19 mouse cellular contexts compared by ENCODE assay signal in the genomic region with DNA sequence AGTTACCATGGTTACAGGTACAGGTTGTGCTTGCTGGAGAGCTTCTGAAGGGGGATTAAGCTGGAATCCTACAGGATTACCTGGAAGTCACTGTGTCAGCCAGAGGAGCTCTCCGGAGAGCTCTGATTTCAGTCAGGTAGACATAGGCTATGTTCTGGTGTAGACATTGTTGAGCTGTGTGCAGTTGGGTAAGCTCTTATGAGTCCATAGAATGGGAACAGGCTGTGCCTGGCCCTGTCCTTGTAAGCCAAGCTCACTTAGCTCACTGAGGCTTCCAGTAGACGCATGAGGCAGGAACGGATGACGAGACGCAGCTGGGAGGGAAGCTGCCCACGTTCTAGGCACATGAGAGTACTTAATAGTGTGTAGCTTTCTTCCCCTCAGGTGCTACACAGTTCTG. TPM values are rescaled to one million over a fixed set of nuclear protein-coding genes. Genes with fewer than 3 reads are reported as not detected.
DNase-seq lines count a peak whose midpoint lies in the region; ATAC-seq lines count a peak whose summit lies in the region.
"Had no signal": no experiment of that assay in that cellular context is flagged by ENCODE, and none has a peak within 500 bp of the region (broad histone marks: within the 10 kb centered on the region; RNA-seq: fewer than 3 reads in every experiment).

No protein-coding gene starts in this region.

- WGBS in hindbrain, embryonic 13.5 days, result 86% methylated on average over 6 of the region's 6 CpGs
- WGBS in hindbrain, embryonic 11.5 days, result 82% methylated on average over 6 of the region's 6 CpGs
- WGBS in midbrain, embryonic 15.5 days, result 76% methylated on average over 6 of the region's 6 CpGs
- 68% methylated on average over 6 of the region's 6 CpGs for WGBS in midbrain, embryonic 11.5 days
- 60% methylated on average over 6 of the region's 6 CpGs for WGBS in embryonic facial prominence, embryonic 14.5 days
- WGBS in stomach, embryonic 16.5 days, result 49% methylated on average over 6 of the region's 6 CpGs

- no peak for ATAC-seq in hindbrain, embryonic 13.5 days (ENCODE audit: low FRiP score)
- no peak for ATAC-seq in hindbrain, embryonic 11.5 days (ENCODE audit: low FRiP score)
- ATAC-seq in midbrain, embryonic 15.5 days (replicated peaks), result peak; percentile 10; the same call in 1 of the 2 replicates
- no peak for ATAC-seq in midbrain, embryonic 11.5 days (ENCODE audit: low FRiP score)
- ATAC-seq in embryonic facial prominence, embryonic 14.5 days (ENCODE audit: low read depth), result peak; percentile 38; the same call in 1 of the 2 replicates
- ATAC-seq in stomach, embryonic 16.5 days (ENCODE audit: insufficient read depth, low FRiP score), result no peak
- ATAC-seq: forebrain, embryonic 15.5 days had no signal

- no peak for DNase-seq in hindbrain, embryonic 11.5 days (ENCODE audit: low spot score)
- DNase-seq in midbrain, embryonic 11.5 days (ENCODE audit: low spot score, missing footprints), result no peak
- no peak for DNase-seq in embryonic facial prominence, embryonic 14.5 days (ENCODE audit: low spot score)
- no peak for DNase-seq in spleen, postnatal 10 days (ENCODE audit: low spot score in 2 of 2)
- DNase-seq in adrenal gland, adult 2 months, result no peak
- DNase-seq: cerebellum, adult 2 months; liver; lung, adult 18-20 months; thymus, adult 18-20 months had no signal

- H3K4me3 ChIP-seq in hindbrain, embryonic 13.5 days, result no peak overlapping the region
- H3K4me3 ChIP-seq in hindbrain, embryonic 11.5 days (ENCODE audit: low read depth, low read length), result no peak overlapping the region
- H3K4me3 ChIP-seq in midbrain, embryonic 15.5 days, result no peak overlapping the region
- no peak overlapping the region for H3K4me3 ChIP-seq in midbrain, embryonic 11.5 days (ENCODE audit: low read depth, low read length)
- H3K4me3 ChIP-seq in embryonic facial prominence, embryonic 14.5 days (ENCODE audit: low read depth, low read length), result no peak overlapping the region
- H3K4me3 ChIP-seq in stomach, embryonic 16.5 days (replicated peaks; ENCODE audit: low read length), result no peak overlapping the region
- H3K4me3 ChIP-seq: forebrain, embryonic 15.5 days; heart, embryonic 12.5 days; kidney, embryonic 15.5 days; megakaryocyte, embryonic 14.5 days had no signal

- H3K4me1 ChIP-seq in hindbrain, embryonic 13.5 days (replicated peaks), result peaks cover 43% of the 10 kb centered on the region
- H3K4me1 ChIP-seq in hindbrain, embryonic 11.5 days (replicated peaks; ENCODE audit: control insufficient read depth, insufficient read depth, low read length), result no peaks in the 10 kb centered on the region
- peaks cover 32% of the 10 kb centered on the region for H3K4me1 ChIP-seq in midbrain, embryonic 15.5 days
- peaks cover 12% of the 10 kb centered on the region for H3K4me1 ChIP-seq in midbrain, embryonic 11.5 days (ENCODE audit: control insufficient read depth, insufficient read depth, low read length)
- peaks cover 32% of the 10 kb centered on the region for H3K4me1 ChIP-seq in embryonic facial prominence, embryonic 14.5 days (ENCODE audit: control insufficient read depth, insufficient read depth, low read length)
- H3K4me1 ChIP-seq in stomach, embryonic 16.5 days (ENCODE audit: control insufficient read depth, insufficient read depth, low read length), result peaks cover 32% of the 10 kb centered on the region

- no peak overlapping the region for H3K27ac ChIP-seq in hindbrain, embryonic 13.5 days
- H3K27ac ChIP-seq in hindbrain, embryonic 11.5 days (ENCODE audit: low read depth, low read length), result no peak overlapping the region
- no peak overlapping the region for H3K27ac ChIP-seq in midbrain, embryonic 15.5 days
- no peak overlapping the region for H3K27ac ChIP-seq in midbrain, embryonic 11.5 days (ENCODE audit: low read depth, low read length)
- H3K27ac ChIP-seq in embryonic facial prominence, embryonic 14.5 days (replicated peaks; ENCODE audit: low read depth, low read length), result no peak overlapping the region
- no peak overlapping the region for H3K27ac ChIP-seq in stomach, embryonic 16.5 days (ENCODE audit: low read length)
- H3K27ac ChIP-seq: forebrain, embryonic 15.5 days; hindbrain, embryonic 14.5 days; kidney, embryonic 15.5 days had no signal

- H3K36me3 ChIP-seq in hindbrain, embryonic 13.5 days, result peaks cover 35% of the 10 kb centered on the region
- H3K36me3 ChIP-seq in hindbrain, embryonic 11.5 days (ENCODE audit: control insufficient read depth, insufficient read depth, low read length), result 0 out of 2 replicates have a peak, but pooled peaks cover 5% of the 10 kb centered on the region
- H3K36me3 ChIP-seq in midbrain, embryonic 15.5 days (replicated peaks), result peaks cover 13% of the 10 kb centered on the region
- peaks cover 8% of the 10 kb centered on the region for H3K36me3 ChIP-seq in midbrain, embryonic 11.5 days (ENCODE audit: control insufficient read depth, insufficient read depth, low read length)
- peaks cover 53% of the 10 kb centered on the region for H3K36me3 ChIP-seq in embryonic facial prominence, embryonic 14.5 days (ENCODE audit: control insufficient read depth, insufficient read depth, low read length)
- peaks cover 15% of the 10 kb centered on the region; the same call in 1 of the 2 replicates for H3K36me3 ChIP-seq in stomach, embryonic 16.5 days (ENCODE audit: control insufficient read depth, insufficient read depth, low read length)

- H3K4me2 ChIP-seq in hindbrain, embryonic 13.5 days, result no peak overlapping the region
- H3K4me2 ChIP-seq in hindbrain, embryonic 11.5 days (replicated peaks; ENCODE audit: low read depth, low read length), result no peak overlapping the region
- no peak overlapping the region for H3K4me2 ChIP-seq in midbrain, embryonic 15.5 days
- H3K4me2 ChIP-seq in midbrain, embryonic 11.5 days, result no peak overlapping the region
- no peak overlapping the region for H3K4me2 ChIP-seq in embryonic facial prominence, embryonic 14.5 days (ENCODE audit: low read depth, low read length)
- H3K4me2 ChIP-seq in stomach, embryonic 16.5 days (ENCODE audit: low read depth, low read length), result no peak overlapping the region
- H3K4me2 ChIP-seq: forebrain, embryonic 15.5 days; heart, embryonic 12.5 days; hindbrain, embryonic 14.5 days; kidney, embryonic 15.5 days had no signal

- H3K27me3 ChIP-seq in hindbrain, embryonic 13.5 days, result no peaks in the 10 kb centered on the region
- no peaks in the 10 kb centered on the region for H3K27me3 ChIP-seq in hindbrain, embryonic 11.5 days (ENCODE audit: control insufficient read depth, insufficient read depth, low read length)
- H3K27me3 ChIP-seq in midbrain, embryonic 15.5 days (replicated peaks), result no peaks in the 10 kb centered on the region
- H3K27me3 ChIP-seq in midbrain, embryonic 11.5 days (ENCODE audit: control insufficient read depth, insufficient read depth, low read length), result no peaks in the 10 kb centered on the region
- H3K27me3 ChIP-seq in embryonic facial prominence, embryonic 14.5 days (replicated peaks; ENCODE audit: control insufficient read depth, insufficient read depth, low read length), result no peaks in the 10 kb centered on the region
- no peaks in the 10 kb centered on the region for H3K27me3 ChIP-seq in stomach, embryonic 16.5 days (ENCODE audit: control insufficient read depth, insufficient read depth, low read length)
- H3K27me3 ChIP-seq: forebrain, embryonic 15.5 days; heart, embryonic 12.5 days; kidney, embryonic 15.5 days had no signal

- H3K9me3 ChIP-seq in hindbrain, embryonic 13.5 days, result no peaks in the 10 kb centered on the region
- no peaks in the 10 kb centered on the region for H3K9me3 ChIP-seq in hindbrain, embryonic 11.5 days (ENCODE audit: control insufficient read depth, low read length)
- H3K9me3 ChIP-seq in midbrain, embryonic 15.5 days, result no peaks in the 10 kb centered on the region
- no peaks in the 10 kb centered on the region for H3K9me3 ChIP-seq in midbrain, embryonic 11.5 days (ENCODE audit: control insufficient read depth, low read length)
- H3K9me3 ChIP-seq in embryonic facial prominence, embryonic 14.5 days (ENCODE audit: control insufficient read depth, low read length), result no peaks in the 10 kb centered on the region
- H3K9me3 ChIP-seq in stomach, embryonic 16.5 days (replicated peaks; ENCODE audit: control insufficient read depth, low read length), result no peaks in the 10 kb centered on the region
- H3K9me3 ChIP-seq: forebrain, embryonic 15.5 days; heart, embryonic 12.5 days; kidney, embryonic 15.5 days; megakaryocyte, embryonic 14.5 days had no signal

- peak overlapping the region; percentile 24; the same call in 1 of the 2 replicates for H3K9ac ChIP-seq in hindbrain, embryonic 13.5 days
- no peak overlapping the region for H3K9ac ChIP-seq in hindbrain, embryonic 11.5 days (ENCODE audit: low read depth, low read length)
- no peak overlapping the region for H3K9ac ChIP-seq in midbrain, embryonic 15.5 days
- H3K9ac ChIP-seq in midbrain, embryonic 11.5 days (ENCODE audit: low read length), result no peak overlapping the region
- no peak overlapping the region for H3K9ac ChIP-seq in embryonic facial prominence, embryonic 14.5 days (ENCODE audit: low read depth, low read length)
- H3K9ac ChIP-seq in stomach, embryonic 16.5 days (ENCODE audit: low read length), result peak overlapping the region; percentile 17
- H3K9ac ChIP-seq: forebrain, embryonic 15.5 days; heart, embryonic 12.5 days; hindbrain, embryonic 14.5 days; kidney, embryonic 15.5 days had no signal

RNA-seq across cellular contexts. Expression of a gene that starts 8.4 kb away (rescaled TPM):
- polyA plus RNA-seq in hindbrain, embryonic 13.5 days (2015; fragmentation: Nextera tagmentation; extraction: Ambion mirVana), result 11.7 and 11.9 TPM in 2 replicates
- polyA plus RNA-seq in hindbrain, embryonic 11.5 days (2014; fragmentation: Nextera tagmentation; extraction: Ambion mirVana), result 8.3 and 8.8 TPM in 2 replicates
- polyA plus RNA-seq in midbrain, embryonic 15.5 days (2015; fragmentation: Nextera tagmentation; extraction: Ambion mirVana), result 12.4 and 13.6 TPM in 2 replicates
- polyA plus RNA-seq in midbrain, embryonic 11.5 days (2014; fragmentation: Nextera tagmentation; extraction: Ambion mirVana), result 10.7 and 12.0 TPM in 2 replicates
- 15.6 and 19.5 TPM in 2 replicates for polyA plus RNA-seq in embryonic facial prominence, embryonic 14.5 days (2014; fragmentation: Nextera tagmentation; extraction: Ambion mirVana)
- 18.0 and 19.3 TPM in 2 replicates for polyA plus RNA-seq in stomach, embryonic 16.5 days (2015; fragmentation: Nextera tagmentation; extraction: Ambion mirVana)
- total RNA-seq in adrenal gland, adult 2 months (2021), result 10 to 100 TPM in 1 of 2 experiments, 1 to 10 TPM in 1; 7.2 to 16.1 TPM
- 5.1 and 5.3 TPM in 2 replicates for polyA plus RNA-seq in adrenal gland, adult 2 months (2012; rRNA removed)

RNA-seq across cellular contexts. Expression of a gene that starts 22.0 kb away (rescaled TPM):
- 0.14 and 0.27 TPM in 2 replicates for polyA plus RNA-seq in hindbrain, embryonic 13.5 days (2015; fragmentation: Nextera tagmentation; extraction: Ambion mirVana)
- 0.17 and 0.31 TPM in 2 replicates for polyA plus RNA-seq in hindbrain, embryonic 11.5 days (2014; fragmentation: Nextera tagmentation; extraction: Ambion mirVana)
- polyA plus RNA-seq in midbrain, embryonic 15.5 days (2015; fragmentation: Nextera tagmentation; extraction: Ambion mirVana), result 0.19 and 0.20 TPM in 2 replicates
- 0.03 and 0.23 TPM in 2 replicates for polyA plus RNA-seq in midbrain, embryonic 11.5 days (2014; fragmentation: Nextera tagmentation; extraction: Ambion mirVana)
- polyA plus RNA-seq in embryonic facial prominence, embryonic 14.5 days (2014; fragmentation: Nextera tagmentation; extraction: Ambion mirVana), result 0.25 and 0.50 TPM in 2 replicates
- 0.45 and 0.66 TPM in 2 replicates for polyA plus RNA-seq in stomach, embryonic 16.5 days (2015; fragmentation: Nextera tagmentation; extraction: Ambion mirVana)
- under 1 TPM in 1 of 2 experiments, not detected in 1; 0.20 TPM for total RNA-seq in adrenal gland, adult 2 months (2021)
- polyA plus RNA-seq in adrenal gland, adult 2 months (2012; rRNA removed), result 0.03 and 0.25 TPM in 2 replicates
- total RNA-seq: adrenal gland, adult 18-20 months; gastrocnemius, adult 18-20 months had no signal

RNA-seq across cellular contexts. Expression of a gene that starts 22.6 kb away (rescaled TPM):
- polyA plus RNA-seq in hindbrain, embryonic 13.5 days (2015; fragmentation: Nextera tagmentation; extraction: Ambion mirVana), result 10.0 and 11.1 TPM in 2 replicates
- 7.8 and 9.3 TPM in 2 replicates for polyA plus RNA-seq in hindbrain, embryonic 11.5 days (2014; fragmentation: Nextera tagmentation; extraction: Ambion mirVana)
- 10.9 and 11.4 TPM in 2 replicates for polyA plus RNA-seq in midbrain, embryonic 15.5 days (2015; fragmentation: Nextera tagmentation; extraction: Ambion mirVana)
- polyA plus RNA-seq in midbrain, embryonic 11.5 days (2014; fragmentation: Nextera tagmentation; extraction: Ambion mirVana), result 8.5 and 8.7 TPM in 2 replicates
- 9.1 and 9.7 TPM in 2 replicates for polyA plus RNA-seq in embryonic facial prominence, embryonic 14.5 days (2014; fragmentation: Nextera tagmentation; extraction: Ambion mirVana)
- 18.5 and 21.7 TPM in 2 replicates for polyA plus RNA-seq in stomach, embryonic 16.5 days (2015; fragmentation: Nextera tagmentation; extraction: Ambion mirVana)
- total RNA-seq in adrenal gland, adult 2 months (2021), result 10 to 100 TPM; 12.3 to 18.2 TPM
- polyA plus RNA-seq in adrenal gland, adult 2 months (2012; rRNA removed), result 13.0 and 14.6 TPM in 2 replicates

RNA-seq across cellular contexts. Expression of a gene that starts 37.9 kb away (rescaled TPM):
- polyA plus RNA-seq in hindbrain, embryonic 13.5 days (2015; fragmentation: Nextera tagmentation; extraction: Ambion mirVana), result 115 and 124 TPM in 2 replicates
- 39.7 and 41.9 TPM in 2 replicates for polyA plus RNA-seq in hindbrain, embryonic 11.5 days (2014; fragmentation: Nextera tagmentation; extraction: Ambion mirVana)
- 169 and 175 TPM in 2 replicates for polyA plus RNA-seq in midbrain, embryonic 15.5 days (2015; fragmentation: Nextera tagmentation; extraction: Ambion mirVana)
- polyA plus RNA-seq in midbrain, embryonic 11.5 days (2014; fragmentation: Nextera tagmentation; extraction: Ambion mirVana), result 25.0 and 27.8 TPM in 2 replicates
- 56.9 and 71.5 TPM in 2 replicates for polyA plus RNA-seq in embryonic facial prominence, embryonic 14.5 days (2014; fragmentation: Nextera tagmentation; extraction: Ambion mirVana)
- 65.5 and 66.5 TPM in 2 replicates for polyA plus RNA-seq in stomach, embryonic 16.5 days (2015; fragmentation: Nextera tagmentation; extraction: Ambion mirVana)
- total RNA-seq in adrenal gland, adult 2 months (2021), result 10 to 100 TPM; 81.0 to 92.5 TPM
- 45.9 and 52.8 TPM in 2 replicates for polyA plus RNA-seq in adrenal gland, adult 2 months (2012; rRNA removed)

RNA-seq across cellular contexts. Expression of a gene that starts 39.2 kb away (rescaled TPM):
- polyA plus RNA-seq in hindbrain, embryonic 13.5 days (2015; fragmentation: Nextera tagmentation; extraction: Ambion mirVana), result 10.8 and 12.0 TPM in 2 replicates
- polyA plus RNA-seq in hindbrain, embryonic 11.5 days (2014; fragmentation: Nextera tagmentation; extraction: Ambion mirVana), result 19.5 and 25.5 TPM in 2 replicates
- polyA plus RNA-seq in midbrain, embryonic 15.5 days (2015; fragmentation: Nextera tagmentation; extraction: Ambion mirVana), result 8.4 and 10.8 TPM in 2 replicates
- 9.9 and 11.5 TPM in 2 replicates for polyA plus RNA-seq in midbrain, embryonic 11.5 days (2014; fragmentation: Nextera tagmentation; extraction: Ambion mirVana)
- 56.5 and 74.7 TPM in 2 replicates for polyA plus RNA-seq in embryonic facial prominence, embryonic 14.5 days (2014; fragmentation: Nextera tagmentation; extraction: Ambion mirVana)
- 32.9 and 33.9 TPM in 2 replicates for polyA plus RNA-seq in stomach, embryonic 16.5 days (2015; fragmentation: Nextera tagmentation; extraction: Ambion mirVana)
- total RNA-seq in adrenal gland, adult 2 months (2021), result 10 to 100 TPM; 17.9 to 21.9 TPM
- polyA plus RNA-seq in adrenal gland, adult 2 months (2012; rRNA removed), result 50.5 and 58.1 TPM in 2 replicates

Comparison
In these comparisons a context has a peak if more than half of its experiments do, and no peak if none do; other contexts are left out.
1. ATAC-seq: peak in midbrain, embryonic 15.5 days (single experiment) and embryonic facial prominence, embryonic 14.5 days (single experiment); none in hindbrain, embryonic 13.5 days (single experiment), hindbrain, embryonic 11.5 days (single experiment), midbrain, embryonic 11.5 days (single experiment) and stomach, embryonic 16.5 days (single experiment).
2. H3K9ac ChIP-seq: peak in hindbrain, embryonic 13.5 days (single experiment) and stomach, embryonic 16.5 days (single experiment); none in hindbrain, embryonic 11.5 days (single experiment), midbrain, embryonic 15.5 days (single experiment), midbrain, embryonic 11.5 days (single experiment) and embryonic facial prominence, embryonic 14.5 days (single experiment).